Mouse (Mus musculus) liver, embryonic 11.5 days (tissue): ENCODE measurements at regions not wholly inside any gene's neighbourhood (a gene's known extent, or its start where the extent isn't known, plus 50 kb on each side); places are given as distances from the start of the nearest gene placed in this dataset.

ENCODE experiments used
- ATAC-seq: fragments of 200-750 bp; cut with Nextera tagmentation; replicated peaks from 2 replicates; pipeline ENCODE4 v1.8.0; 2017; ENCODE audit warnings: moderate number of reproducible peaks, mild to moderate bottlenecking, moderate TSS enrichment, moderate library complexity; ENCODE audit not compliant: low FRiP score
- DNase-seq: peaks from one replicate; pipeline ENCODE4 v3.0.0-alpha.2; 2017; ENCODE audit warnings: low spot score
- H3K27ac ChIP-seq: fragments of 300-500 bp; sonication (generic); 2 replicates; pipeline ENCODE4 v1.5.1; 2014; ENCODE audit warnings: mild to moderate bottlenecking, low read depth, low read length, control low read depth
- H3K27me3 ChIP-seq: fragments of 300-500 bp; sonication (generic); replicated peaks from 2 replicates; pipeline ENCODE4 v1.6.1; 2014; ENCODE audit warnings: low read length, mixed read lengths; ENCODE audit not compliant: control insufficient read depth, insufficient read depth
- H3K36me3 ChIP-seq: fragments of 300-500 bp; sonication (generic); 2 replicates; pipeline ENCODE4 v1.6.1; 2014; ENCODE audit warnings: mild to moderate bottlenecking, low read length, moderate library complexity, mixed read lengths; ENCODE audit not compliant: control insufficient read depth, insufficient read depth
- H3K4me1 ChIP-seq: fragments of 300-500 bp; sonication (generic); replicated peaks from 2 replicates; pipeline ENCODE4 v1.6.1; 2014; ENCODE audit warnings: low read length, mixed read lengths; ENCODE audit not compliant: control insufficient read depth, insufficient read depth
- H3K4me2 ChIP-seq: fragments of 300-500 bp; sonication (generic); 2 replicates; pipeline ENCODE4 v1.6.1; 2014; ENCODE audit warnings: mild to moderate bottlenecking, control low read depth, moderate library complexity
- H3K4me3 ChIP-seq: fragments of 300-500 bp; sonication (generic); 2 replicates; pipeline ENCODE4 v1.5.1; 2014; ENCODE audit warnings: low read depth, low read length, control low read depth
- H3K9ac ChIP-seq: fragments of 300-500 bp; sonication (generic); 2 replicates; pipeline ENCODE4 v1.6.1; 2014; ENCODE audit warnings: low read depth, low read length, control low read depth
- H3K9me3 ChIP-seq: fragments of 300-500 bp; sonication (generic); 2 replicates; pipeline ENCODE4 v1.6.1; 2016; ENCODE audit warnings: low read length, inconsistent platforms, mixed read lengths; ENCODE audit not compliant: control insufficient read depth
- WGBS: fragments of 180-500 bp; shearing (Covaris S2); extraction: QIAGEN DNeasy Blood & Tissue Kit; methylation state at CpG from one replicate; pipeline ENCODE4 v1.1.7; 2014; 5-methylcytosine and 5-hydroxymethylcytosine counted together

GRCm38 (mm10) chr11:45643629-45644325 lies 208.1 kb upstream of the Clint1 start:
- H3K27me3 ChIP-seq: no peaks in the 10 kb centered on the region
- ATAC-seq: no peak
- no peak overlapping the region for H3K9ac ChIP-seq
- H3K4me1 ChIP-seq: no peaks in the 10 kb centered on the region
- WGBS: 80% methylated on average over 12 of the region's 12 CpGs
- no peak overlapping the region for H3K4me3 ChIP-seq
- no peak for DNase-seq
- no peak overlapping the region for H3K4me2 ChIP-seq
- no peaks in the 10 kb centered on the region for H3K36me3 ChIP-seq
- H3K9me3 ChIP-seq: no peaks in the 10 kb centered on the region
- H3K27ac ChIP-seq: no peak overlapping the region

GRCm38 (mm10) chr11:45645815-45646214 lies 206.0 kb upstream of the Clint1 start:
- no peak for DNase-seq
- 50% methylated on average over 3 of the region's 3 CpGs for WGBS
- no peak for ATAC-seq

GRCm38 (mm10) chr11:45647888-45648287 lies 204.0 kb upstream of the Clint1 start:
- Histone ChIP-seq H3K9ac (no peak overlapping the region), H3K27me3 (no peaks in the 10 kb centered on the region), H3K27ac (no peak overlapping the region), H3K36me3 (no peaks in the 10 kb centered on the region), H3K4me1 (no peaks in the 10 kb centered on the region), H3K4me3 (no peak overlapping the region), H3K9me3 (no peaks in the 10 kb centered on the region), H3K4me2 (no peak overlapping the region)
- DNase-seq (no peak), ATAC-seq (no peak)
- WGBS: 63% methylated on average over 3 of the region's 3 CpGs

More at GRCm38 (mm10) chr11:45645815-45646214, 206.0 kb upstream of the Clint1 start:
- Histone ChIP-seq H3K4me1 (no peaks in the 10 kb centered on the region), H3K4me2 (no peak overlapping the region), H3K27me3 (no peaks in the 10 kb centered on the region), H3K27ac (no peak overlapping the region), H3K9me3 (no peaks in the 10 kb centered on the region), H3K4me3 (no peak overlapping the region), H3K36me3 (no peaks in the 10 kb centered on the region), H3K9ac (no peak overlapping the region)

GRCm38 (mm10) chr11:45656260-45656659 lies 195.6 kb upstream of the Clint1 start:
- no peak for DNase-seq
- Histone ChIP-seq H3K9me3 (no peaks in the 10 kb centered on the region), H3K4me1 (no peaks in the 10 kb centered on the region)

GRCm38 (mm10) chr11:45670156-45670830 lies 181.6 kb upstream of the Clint1 start:
- no peaks in the 10 kb centered on the region for H3K9me3 ChIP-seq
- H3K9ac ChIP-seq: no peak overlapping the region
- 56% methylated on average over 8 of the region's 8 CpGs for WGBS
- no peaks in the 10 kb centered on the region for H3K27me3 ChIP-seq
- H3K36me3 ChIP-seq: no peaks in the 10 kb centered on the region
- no peak for DNase-seq
- no peak overlapping the region for H3K4me2 ChIP-seq
- no peak overlapping the region for H3K4me3 ChIP-seq
- no peak for ATAC-seq
- no peak overlapping the region for H3K27ac ChIP-seq
- no peaks in the 10 kb centered on the region for H3K4me1 ChIP-seq

More at GRCm38 (mm10) chr11:45656260-45656659, 195.6 kb upstream of the Clint1 start:
- no peaks in the 10 kb centered on the region for H3K27me3 ChIP-seq
- no peak for ATAC-seq
- H3K27ac ChIP-seq: no peak overlapping the region
- no peaks in the 10 kb centered on the region for H3K36me3 ChIP-seq
- no peak overlapping the region for H3K9ac ChIP-seq
- no peak overlapping the region for H3K4me2 ChIP-seq
- WGBS: 91% methylated on average over 4 of the region's 4 CpGs
- H3K4me3 ChIP-seq: no peak overlapping the region

GRCm38 (mm10) chr11:45678666-45679292 lies 173.1 kb upstream of the Clint1 start:
- Histone ChIP-seq H3K9me3 (no peaks in the 10 kb centered on the region), H3K27me3 (no peaks in the 10 kb centered on the region), H3K4me1 (no peaks in the 10 kb centered on the region), H3K4me2 (no peak overlapping the region), H3K36me3 (no peaks in the 10 kb centered on the region), H3K4me3 (no peak overlapping the region), H3K27ac (no peak overlapping the region), H3K9ac (no peak overlapping the region)
- ATAC-seq (no peak), DNase-seq (peak; percentile 44)
- 61% methylated on average over 11 of the region's 11 CpGs for WGBS

- Histone ChIP-seq H3K4me3 (no peak overlapping the region), H3K4me1 (no peaks in the 10 kb centered on the region), H3K4me2 (no peak overlapping the region), H3K9me3 (no peaks in the 10 kb centered on the region), H3K27me3 (no peaks in the 10 kb centered on the region), H3K36me3 (no peaks in the 10 kb centered on the region), H3K27ac (no peak overlapping the region), H3K9ac (no peak overlapping the region)
- 77% methylated on average over 9 of the region's 9 CpGs for WGBS
- no peak for DNase-seq
- no peak for ATAC-seq
Observed at GRCm38 (mm10) chr11:45679293-45679673, 172.6 kb upstream of the Clint1 start.

GRCm38 (mm10) chr11:45685571-45685970 lies 166.3 kb upstream of the Clint1 start:
- Histone ChIP-seq H3K9me3 (no peaks in the 10 kb centered on the region), H3K36me3 (no peaks in the 10 kb centered on the region), H3K4me1 (no peaks in the 10 kb centered on the region), H3K4me2 (no peak overlapping the region), H3K4me3 (no peak overlapping the region), H3K9ac (no peak overlapping the region), H3K27me3 (no peaks in the 10 kb centered on the region), H3K27ac (no peak overlapping the region)
- no peak for ATAC-seq
- no peak for DNase-seq
- 86% methylated on average over 5 of the region's 5 CpGs for WGBS
